Mouse (Mus musculus): ENCODE data around the gene Sgf29. TPM values are rescaled to one million over a fixed set of nuclear protein-coding genes. Genes with fewer than 3 reads are reported as not detected.

Sgf29 gene
- polyA plus RNA-seq, 1 experiment: 54.0 TPM

GRCm38 (mm10) chr7:126701070-126701469 is 52.0 kb downstream of the Sgf29 start:
- H3K36me3 ChIP-seq (ENCODE audit: control insufficient read depth, insufficient read depth, low read length, poor library complexity, severe bottlenecking): no peaks in the 10 kb centered on the region
- H3K27ac ChIP-seq (ENCODE audit: insufficient read depth, low read length): no peak overlapping the region
- no peak overlapping the region for H3K4me3 ChIP-seq (ENCODE audit: low read depth, low read length)
- no peak overlapping the region for H3K9ac ChIP-seq (ENCODE audit: low read depth, poor library complexity, severe bottlenecking)
- no peaks in the 10 kb centered on the region for H3K27me3 ChIP-seq (ENCODE audit: control insufficient read depth, insufficient read depth, low read length, poor library complexity, severe bottlenecking)
- TF ChIP-seq CTCF (IDR thresholded peaks at IDR 0.05; ENCODE audit: low read depth, low read length): peak; percentile 88
- no peak for TF ChIP-seq POLR2A (IDR thresholded peaks at IDR 0.05; ENCODE audit: insufficient read depth, low read length)
- no peaks in the 10 kb centered on the region for H3K4me1 ChIP-seq (ENCODE audit: control insufficient read depth, insufficient read depth, low read length)
- H3K9me3 ChIP-seq (replicated peaks; ENCODE audit: control insufficient read depth, insufficient read depth, low read length, poor library complexity, severe bottlenecking): no peaks in the 10 kb centered on the region

- Histone ChIP-seq H3K4me1 (ENCODE audit: control insufficient read depth, insufficient read depth, low read length) (no peaks in the 10 kb centered on the region), H3K36me3 (ENCODE audit: control insufficient read depth, insufficient read depth, low read length, poor library complexity, severe bottlenecking) (no peaks in the 10 kb centered on the region), H3K9ac (ENCODE audit: low read depth, poor library complexity, severe bottlenecking) (no peak overlapping the region), H3K27ac (ENCODE audit: insufficient read depth, low read length) (no peak overlapping the region), H3K9me3 (replicated peaks; ENCODE audit: control insufficient read depth, insufficient read depth, low read length, poor library complexity, severe bottlenecking) (no peaks in the 10 kb centered on the region), H3K4me3 (ENCODE audit: low read depth, low read length) (no peak overlapping the region), H3K27me3 (ENCODE audit: control insufficient read depth, insufficient read depth, low read length, poor library complexity, severe bottlenecking) (no peaks in the 10 kb centered on the region)
- TF ChIP-seq POLR2A (IDR thresholded peaks at IDR 0.05; ENCODE audit: insufficient read depth, low read length): no peak
- TF ChIP-seq CTCF (IDR thresholded peaks at IDR 0.05; ENCODE audit: low read depth, low read length): no peak
- no peak for TF ChIP-seq EP300 (IDR thresholded peaks at IDR 0.05; ENCODE audit: insufficient read depth, low read depth, low read length)
These were observed 52.6 kb downstream of the Sgf29 start for GRCm38 (mm10) chr7:126701559-126702357.

DNA sequence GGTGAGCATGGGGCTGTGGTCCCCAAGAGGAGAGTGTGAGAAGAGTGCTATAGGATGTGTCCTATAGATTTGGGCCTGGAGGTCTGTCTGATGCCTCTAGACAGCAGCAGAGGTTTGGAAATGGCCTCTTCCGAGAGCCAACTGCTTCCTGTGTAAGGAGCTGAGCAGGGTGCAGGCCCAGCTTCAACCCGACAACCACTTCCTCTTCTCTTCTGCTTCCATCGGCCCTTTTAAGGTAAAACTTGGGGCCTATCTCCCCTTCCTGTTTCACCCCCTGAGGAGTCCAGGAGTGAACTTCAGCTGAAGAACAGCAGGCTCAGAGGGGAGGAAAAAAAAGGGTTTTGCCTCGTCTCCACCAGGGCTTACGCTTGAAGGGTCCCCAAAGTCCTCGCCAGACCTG is 53.2 kb downstream of the Sgf29 start:
- Histone ChIP-seq H3K4me1 (ENCODE audit: control insufficient read depth, insufficient read depth, low read length) (no peaks in the 10 kb centered on the region), H3K4me3 (ENCODE audit: low read depth, low read length) (no peak overlapping the region), H3K27me3 (ENCODE audit: control insufficient read depth, insufficient read depth, low read length, poor library complexity, severe bottlenecking) (no peaks in the 10 kb centered on the region), H3K27ac (ENCODE audit: insufficient read depth, low read length) (no peak overlapping the region), H3K9me3 (replicated peaks; ENCODE audit: control insufficient read depth, insufficient read depth, low read length, poor library complexity, severe bottlenecking) (no peaks in the 10 kb centered on the region), H3K9ac (ENCODE audit: low read depth, poor library complexity, severe bottlenecking) (no peak overlapping the region), H3K36me3 (ENCODE audit: control insufficient read depth, insufficient read depth, low read length, poor library complexity, severe bottlenecking) (no peaks in the 10 kb centered on the region)
- TF ChIP-seq CTCF (IDR thresholded peaks at IDR 0.05; ENCODE audit: low read depth, low read length) (no peak), POLR2A (IDR thresholded peaks at IDR 0.05; ENCODE audit: insufficient read depth, low read length) (no peak), EP300 (IDR thresholded peaks at IDR 0.05; ENCODE audit: insufficient read depth, low read depth, low read length) (no peak)

DNA sequence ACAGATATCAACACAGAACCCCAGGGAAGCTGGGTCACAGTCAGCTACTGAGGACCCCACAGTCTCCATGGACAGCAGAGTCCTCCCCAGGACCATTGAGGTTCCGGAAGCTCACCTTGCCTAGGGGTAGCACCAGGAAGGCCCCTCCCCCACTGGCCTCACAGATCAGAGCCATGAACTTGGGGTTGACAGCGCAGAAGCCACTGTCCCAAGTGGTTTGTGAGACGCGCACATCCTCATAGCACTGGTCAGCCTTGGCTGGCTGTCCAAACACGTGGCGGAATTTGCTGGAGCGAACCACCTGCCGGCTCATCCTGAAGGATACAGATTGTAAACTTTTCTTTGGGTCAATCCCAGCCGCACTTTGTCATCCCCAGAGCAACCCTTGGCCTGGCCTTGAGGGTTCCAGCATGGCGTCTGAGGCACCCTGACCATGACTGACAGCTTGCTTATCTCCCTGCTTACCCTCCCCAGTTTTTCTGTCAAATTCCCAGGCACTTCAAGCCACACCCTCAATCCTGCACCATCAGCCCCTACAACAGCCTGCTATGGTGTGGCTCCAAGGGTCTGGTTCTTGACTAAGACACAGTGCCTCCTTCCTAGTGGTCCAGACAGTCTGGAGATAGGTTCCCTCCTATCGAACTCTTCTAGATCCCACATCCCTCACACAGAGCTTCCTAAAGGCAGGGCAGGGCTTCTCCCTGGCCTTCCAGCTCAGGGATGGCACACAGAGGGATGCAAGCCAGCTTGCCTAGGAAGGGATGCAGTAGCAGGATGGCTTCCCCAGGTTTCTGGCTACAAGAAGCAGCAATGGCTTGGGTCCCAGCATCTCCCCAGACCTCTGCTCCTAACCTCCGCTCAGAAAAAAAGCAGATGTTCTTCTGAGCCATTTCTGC is 54.0 kb downstream of the Sgf29 start:
- no peak for TF ChIP-seq CTCF (IDR thresholded peaks at IDR 0.05; ENCODE audit: low read depth, low read length)
- TF ChIP-seq EP300 (IDR thresholded peaks at IDR 0.05; ENCODE audit: insufficient read depth, low read depth, low read length): no peak
- no peak for TF ChIP-seq POLR2A (IDR thresholded peaks at IDR 0.05; ENCODE audit: insufficient read depth, low read length)
- H3K4me1 ChIP-seq (ENCODE audit: control insufficient read depth, insufficient read depth, low read length): no peaks in the 10 kb centered on the region
- H3K36me3 ChIP-seq (ENCODE audit: control insufficient read depth, insufficient read depth, low read length, poor library complexity, severe bottlenecking): no peaks in the 10 kb centered on the region
- H3K27ac ChIP-seq (ENCODE audit: insufficient read depth, low read length): no peak overlapping the region
- H3K27me3 ChIP-seq (ENCODE audit: control insufficient read depth, insufficient read depth, low read length, poor library complexity, severe bottlenecking): no peaks in the 10 kb centered on the region
- no peaks in the 10 kb centered on the region for H3K9me3 ChIP-seq (replicated peaks; ENCODE audit: control insufficient read depth, insufficient read depth, low read length, poor library complexity, severe bottlenecking)
- H3K4me3 ChIP-seq (ENCODE audit: low read depth, low read length): no peak overlapping the region
- no peak overlapping the region for H3K9ac ChIP-seq (ENCODE audit: low read depth, poor library complexity, severe bottlenecking)

GRCm38 (mm10) chr7:126703757-126704077 is 54.6 kb downstream of the Sgf29 start:
- H3K9ac ChIP-seq (ENCODE audit: low read depth, poor library complexity, severe bottlenecking): no peak overlapping the region
- no peaks in the 10 kb centered on the region for H3K4me1 ChIP-seq (ENCODE audit: control insufficient read depth, insufficient read depth, low read length)
- TF ChIP-seq POLR2A (IDR thresholded peaks at IDR 0.05; ENCODE audit: insufficient read depth, low read length): no peak
- no peak for TF ChIP-seq CTCF (IDR thresholded peaks at IDR 0.05; ENCODE audit: low read depth, low read length)
- TF ChIP-seq EP300 (IDR thresholded peaks at IDR 0.05; ENCODE audit: insufficient read depth, low read depth, low read length): no peak
- no peak overlapping the region; the same call in 1 of the 2 replicates for H3K4me3 ChIP-seq (ENCODE audit: low read depth, low read length)
- H3K27me3 ChIP-seq (ENCODE audit: control insufficient read depth, insufficient read depth, low read length, poor library complexity, severe bottlenecking): no peaks in the 10 kb centered on the region
- H3K9me3 ChIP-seq (replicated peaks; ENCODE audit: control insufficient read depth, insufficient read depth, low read length, poor library complexity, severe bottlenecking): no peaks in the 10 kb centered on the region
- no peak overlapping the region for H3K27ac ChIP-seq (ENCODE audit: insufficient read depth, low read length)
- no peaks in the 10 kb centered on the region for H3K36me3 ChIP-seq (ENCODE audit: control insufficient read depth, insufficient read depth, low read length, poor library complexity, severe bottlenecking)
